Mouse (Mus musculus) CH12.LX (cell line): Measurements from ENCODE around the gene Zfp523. TPM values are rescaled to one million over a fixed set of nuclear protein-coding genes. Genes with fewer than 3 reads are reported as not detected.

Experiments
- DNase-seq: peaks from one replicate; pipeline ENCODE4 v3.0.0-alpha.2; 2013; ENCODE audit errors: extremely low read depth
- H3K27ac ChIP-seq: 2 replicates; pipeline ENCODE4 v1.5.1; 2012; ENCODE audit warnings: low read depth, mild to moderate bottlenecking, control low read depth, moderate library complexity; ENCODE audit not compliant: insufficient read depth
- H3K27me3 ChIP-seq: replicated peaks from 2 replicates; pipeline ENCODE3; 2012; ENCODE audit warnings: inconsistent platforms
- H3K36me3 ChIP-seq, 2 experiments: replicated peaks in 1 of 2; 2 replicates each; pipeline versions ENCODE3 to v1.6.1; 2012; ENCODE audit warnings: inconsistent platforms in 1 of 2, low read length in 1 of 2, mild to moderate bottlenecking in 1 of 2, mixed read lengths in 1 of 2, moderate library complexity in 1 of 2; ENCODE audit not compliant: control insufficient read depth in 1 of 2, insufficient read depth in 1 of 2
- H3K4me1 ChIP-seq, 2 experiments: 2 replicates each; pipeline ENCODE4 v1.6.1; 2012; ENCODE audit warnings: inconsistent platforms in 1 of 2, moderate library complexity in 1 of 2; ENCODE audit not compliant: insufficient read depth in 2 of 2, control insufficient read depth in 1 of 2
- H3K4me2 ChIP-seq: 2 replicates; pipeline ENCODE4 v1.6.1; 2012; ENCODE audit warnings: low read depth, mild to moderate bottlenecking, control low read depth; ENCODE audit not compliant: poor library complexity, insufficient read depth, severe bottlenecking
- H3K4me3 ChIP-seq, 3 experiments: fragments of 150-350 bp in 1 of 3; sonication (generic) in 1 of 3; replicated peaks in 1 of 3; 2 replicates each; pipeline versions ENCODE3 to v1.5.1; 2011 to 2012; ENCODE audit warnings: low read depth in 2 of 3, low read length in 2 of 3, mild to moderate bottlenecking in 2 of 3, moderate library complexity in 2 of 3, control low read depth in 1 of 3, improper control_type of control experiment in 1 of 3, inconsistent platforms in 1 of 3, mixed read lengths in 1 of 3; ENCODE audit not compliant: poor library complexity in 1 of 3
- H3K79me2 ChIP-seq: replicated peaks from 2 replicates; pipeline ENCODE4 v1.6.1; 2012; ENCODE audit warnings: mild to moderate bottlenecking, moderate library complexity; ENCODE audit not compliant: control insufficient read depth, poor library complexity, insufficient read depth, severe bottlenecking; ENCODE audit errors: extremely low read depth
- H3K9ac ChIP-seq: 2 replicates; pipeline ENCODE4 v1.6.1; 2012; ENCODE audit warnings: low read depth, mild to moderate bottlenecking, control low read depth, moderate library complexity; ENCODE audit not compliant: insufficient read depth
- H3K9me3 ChIP-seq: replicated peaks from 2 replicates; pipeline ENCODE3; 2012; ENCODE audit warnings: low read length, inconsistent platforms, mixed read lengths
- CHD1 ChIP-seq: IDR thresholded peaks from 2 replicates; pipeline ENCODE4 v1.6.1; 2012; ENCODE audit warnings: low read depth, low read length, improper control_type of control experiment, inconsistent platforms
- CHD2 ChIP-seq: IDR thresholded peaks from 2 replicates; pipeline ENCODE4 v1.6.1; 2011; ENCODE audit warnings: low read length, improper control_type of control experiment
- CTCF ChIP-seq, 2 experiments: IDR thresholded peaks in 1 of 2; conservative IDR thresholded peaks in 1 of 2; 2 replicates each; pipeline ENCODE4 v1.5.1; 2011 to 2012; ENCODE audit warnings: low read depth in 2 of 2, low read length in 2 of 2, improper control_type of control experiment in 1 of 2, inconsistent platforms in 1 of 2, mild to moderate bottlenecking in 1 of 2, moderate library complexity in 1 of 2
- EP300 ChIP-seq: IDR thresholded peaks from 2 replicates; pipeline ENCODE4 v1.6.1; 2011; ENCODE audit warnings: low read length, improper control_type of control experiment
- GABPA ChIP-seq: IDR thresholded peaks from 2 replicates; pipeline ENCODE4 v1.6.1; 2012; ENCODE audit warnings: low read depth, low read length, improper control_type of control experiment, inconsistent platforms; ENCODE audit not compliant: insufficient replicate concordance
- IRF4 ChIP-seq: IDR thresholded peaks from 2 replicates; pipeline ENCODE4 v1.6.1; 2014; ENCODE audit warnings: low read depth, mild to moderate bottlenecking, inconsistent platforms, low read length, improper control_type of control experiment
- JUND ChIP-seq: conservative IDR thresholded peaks from 2 replicates; pipeline ENCODE4 v1.6.1; 2011; ENCODE audit warnings: low read depth, low read length, improper control_type of control experiment
- KAT2A ChIP-seq: IDR thresholded peaks from 2 replicates; pipeline ENCODE4 v1.6.1; 2012; ENCODE audit warnings: low read length, improper control_type of control experiment, inconsistent platforms; ENCODE audit not compliant: insufficient replicate concordance
- MAFK ChIP-seq: IDR thresholded peaks from 2 replicates; pipeline ENCODE4 v1.6.1; 2011; ENCODE audit warnings: low read length, improper control_type of control experiment; ENCODE audit not compliant: insufficient replicate concordance
- MAX ChIP-seq: IDR thresholded peaks from 2 replicates; pipeline ENCODE4 v1.6.1; 2011; ENCODE audit warnings: low read length, improper control_type of control experiment
- MAZ ChIP-seq: IDR thresholded peaks from 2 replicates; pipeline ENCODE4 v1.6.1; 2012; ENCODE audit warnings: low read depth, mild to moderate bottlenecking, inconsistent platforms, low read length, improper control_type of control experiment, moderate library complexity
- MEF2A ChIP-seq: IDR thresholded peaks from 2 replicates; pipeline ENCODE4 v1.6.1; 2014; ENCODE audit warnings: low read depth, mild to moderate bottlenecking, inconsistent platforms, low read length, improper control_type of control experiment, borderline replicate concordance
- MXI1 ChIP-seq: IDR thresholded peaks from 2 replicates; pipeline ENCODE4 v1.6.1; 2011; ENCODE audit warnings: mild to moderate bottlenecking, low read depth, low read length, improper control_type of control experiment
- MYC ChIP-seq: IDR thresholded peaks from 2 replicates; pipeline ENCODE4 v1.6.1; 2011; ENCODE audit warnings: low read depth, mild to moderate bottlenecking, improper control_type of control experiment, low read length
- NELFE ChIP-seq: IDR thresholded peaks from 2 replicates; pipeline ENCODE4 v1.6.1; 2011; ENCODE audit warnings: low read depth, low read length, improper control_type of control experiment
- NRF1 ChIP-seq: IDR thresholded peaks from 2 replicates; pipeline ENCODE4 v1.6.1; 2014; ENCODE audit warnings: low read depth, mild to moderate bottlenecking, inconsistent platforms, low read length, improper control_type of control experiment, moderate library complexity
- PAX5 ChIP-seq: IDR thresholded peaks from 2 replicates; pipeline ENCODE4 v1.6.1; 2012; ENCODE audit warnings: low read length, inconsistent platforms, mixed read lengths
- POLR2A ChIP-seq: IDR thresholded peaks from 2 replicates; pipeline ENCODE4 v1.6.1; 2011; ENCODE audit warnings: low read depth, mild to moderate bottlenecking, improper control_type of control experiment, low read length
- POLR2AphosphoS2 ChIP-seq: IDR thresholded peaks from 2 replicates; pipeline ENCODE4 v1.6.1; 2011; ENCODE audit warnings: low read depth, low read length, improper control_type of control experiment
- RAD21 ChIP-seq: IDR thresholded peaks from 2 replicates; pipeline ENCODE4 v1.6.1; 2011; ENCODE audit warnings: low read depth, mild to moderate bottlenecking, low read length, improper control_type of control experiment, moderate library complexity
- SMC3 ChIP-seq: IDR thresholded peaks from 2 replicates; pipeline ENCODE4 v1.6.1; 2011; ENCODE audit warnings: low read depth, low read length, improper control_type of control experiment
- TCF12 ChIP-seq: IDR thresholded peaks from 2 replicates; pipeline ENCODE4 v1.6.1; 2014; ENCODE audit warnings: low read depth, mild to moderate bottlenecking, inconsistent platforms, low read length, improper control_type of control experiment
- UBTF ChIP-seq: IDR thresholded peaks from 2 replicates; pipeline ENCODE4 v1.6.1; 2012; ENCODE audit warnings: low read depth, mild to moderate bottlenecking, inconsistent platforms, low read length, improper control_type of control experiment, moderate library complexity
- USF1 ChIP-seq: IDR thresholded peaks from 2 replicates; pipeline ENCODE4 v1.6.1; 2014; ENCODE audit warnings: low read depth, mild to moderate bottlenecking, inconsistent platforms, low read length, improper control_type of control experiment
- USF2 ChIP-seq: conservative IDR thresholded peaks from 2 replicates; pipeline ENCODE4 v1.6.1; 2011; ENCODE audit warnings: low read depth, low read length, improper control_type of control experiment
- ZC3H11A ChIP-seq: IDR thresholded peaks from 2 replicates; pipeline ENCODE4 v1.6.1; 2012; ENCODE audit warnings: low read depth, mild to moderate bottlenecking, inconsistent platforms, low read length, improper control_type of control experiment
- ZKSCAN1 ChIP-seq: IDR thresholded peaks from 2 replicates; pipeline ENCODE4 v1.6.1; 2012; ENCODE audit warnings: low read depth, inconsistent platforms, low read length, improper control_type of control experiment, borderline replicate concordance
- ZMIZ1 ChIP-seq: IDR thresholded peaks from 2 replicates; pipeline ENCODE4 v1.6.1; 2012; ENCODE audit warnings: low read depth, mild to moderate bottlenecking, inconsistent platforms, low read length, improper control_type of control experiment
- dilution Hi-C: fragments of 300-500 bp; cut with MboI; formaldehyde crosslinking; loops from 2 replicates; pipeline ENCODE4 v1.14.3; 2020; ENCODE audit warnings: low sequenced_read_pairs; ENCODE audit not compliant: extremely low pct_unique_long_range_greater_than_20kb, extremely low pct_ligation_motif_present
- in situ Hi-C: fragments of 300-500 bp; cut with MboI; formaldehyde crosslinking; loops from 3 replicates; pipeline ENCODE4 v1.14.3; 2019; ENCODE audit warnings: low sequenced_read_pairs, low pct_ligation_motif_present, low pct_unique_long_range_greater_than_20kb, mixed read lengths
- polyA plus RNA-seq: library from polyadenylated mRNA; unstranded; fragments of >175 nt; gene quantifications from 2 replicates; pipeline ENCODE4 v1.2.1, GENCODE M21; 2012; ENCODE audit warnings: low read depth; ENCODE audit not compliant: insufficient read length
- total RNA-seq, 2 experiments: library from RNA; depleted of rRNA; stranded (reverse); fragments of 300-350 nt in 1 of 2; fragments of >200 nt in 1 of 2; gene quantifications; 2 replicates each; pipeline ENCODE4 v1.2.3; 2012 to 2014

The Zfp523 gene
- total and polyA plus RNA-seq, 3 experiments: 2.5 to 14.7 (median 10.1) TPM

DNA sequence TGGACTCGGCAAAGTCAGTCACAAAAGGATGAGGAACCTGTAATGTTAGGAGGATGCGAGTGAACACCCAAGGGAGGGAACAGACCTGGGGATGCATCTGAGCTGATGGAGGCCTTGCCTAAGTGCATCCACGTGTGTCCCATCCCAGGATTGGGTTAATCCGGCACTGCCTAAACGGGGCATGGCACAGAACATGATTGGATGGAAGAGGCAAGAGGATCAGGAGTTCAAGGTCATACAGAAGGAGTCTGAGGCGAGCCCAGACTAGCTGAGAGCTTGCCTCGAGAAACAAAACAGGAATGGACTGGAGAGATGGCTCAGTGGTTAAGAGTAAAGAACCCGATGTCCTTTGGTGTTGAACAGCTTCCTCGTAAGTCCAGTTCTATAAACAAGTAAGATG, 35.5 kb downstream of the Zfp523 start:
- Histone ChIP-seq H3K4me2 (peak overlapping the region; percentile 55; the same call in 1 of the 2 replicates), H3K27ac (peak overlapping the region; percentile 81), H3K36me3 (peaks cover 17 to 57% of the 10 kb centered on the region in 2 experiments), H3K4me3 (peak overlapping the region in 1 of 3 experiments; percentile 23), H3K9me3 (no peaks in the 10 kb centered on the region), H3K27me3 (no peaks in the 10 kb centered on the region), H3K4me1 (peaks cover 24 to 45% of the 10 kb centered on the region in 2 experiments), H3K79me2 (peaks cover 34% of the 10 kb centered on the region), H3K9ac (peak overlapping the region; percentile 5; the same call in 1 of the 2 replicates)
- no peak for TF ChIP-seq PAX5
- no peak for TF ChIP-seq GABPA
- TF ChIP-seq MAFK: no peak
- no peak for TF ChIP-seq CHD2
- no peak for TF ChIP-seq KAT2A
- no peak for TF ChIP-seq IRF4
- TF ChIP-seq UBTF: no peak
- no peak for TF ChIP-seq CTCF (conservative IDR thresholded peaks at IDR 0.05 in 1 of 2, IDR thresholded peaks at IDR 0.05 in 1 of 2; ENCODE audit: low read depth in 2 of 2, low read length in 2 of 2)
- TF ChIP-seq MAX: no peak
- TF ChIP-seq RAD21: no peak
- dilution Hi-C loops (no loop called here), in situ Hi-C loops (loop anchor here (25.0 kb wide), 1 partner anchor 300 kb away; the partner anchor contains the start of gene Fkbp5)
- no peak for DNase-seq

DNA sequence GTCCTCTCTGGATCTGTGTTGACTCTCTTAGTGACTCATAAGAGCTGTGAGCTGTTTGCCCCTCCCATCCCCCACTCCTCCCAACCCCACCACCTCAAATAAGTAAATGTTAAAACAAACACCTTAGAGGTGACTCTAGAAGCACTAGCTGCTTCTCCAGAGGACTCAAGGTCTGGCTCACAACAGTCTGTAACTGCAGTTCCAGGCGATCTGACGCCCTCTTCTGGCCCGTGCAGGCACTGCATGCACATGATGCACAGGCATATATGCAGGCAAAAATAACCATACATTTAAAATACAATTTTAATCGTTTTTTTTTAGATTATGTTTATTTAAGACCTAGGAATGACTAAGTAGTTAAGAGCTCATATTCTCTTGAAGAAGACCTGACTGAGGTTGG, 36.3 kb downstream of the Zfp523 start:
- TF ChIP-seq CHD1 (no peak), RAD21 (peak; percentile 19), ZKSCAN1 (no peak), ZMIZ1 (no peak), MAZ (no peak), POLR2A (no peak), MXI1 (no peak), CHD2 (0 out of 2 replicates have a peak, but pooled peaks have one; percentile 33), MEF2A (no peak), NELFE (peak; percentile 22; the same call in 1 of the 2 replicates), USF2 (no peak), POLR2AphosphoS2 (no peak), NRF1 (no peak), CTCF (conservative IDR thresholded peaks at IDR 0.05 in 1 of 2, IDR thresholded peaks at IDR 0.05 in 1 of 2; ENCODE audit: low read depth in 2 of 2, low read length in 2 of 2) (peak; percentile 51 to 59), SMC3 (peak; percentile 40), EP300 (no peak), MYC (no peak), JUND (no peak), ZC3H11A (no peak), USF1 (no peak), GABPA (no peak), TCF12 (no peak)
- TF ChIP-seq, all 38 proteins: peak for 5
- no peaks in the 10 kb centered on the region for H3K27me3 ChIP-seq
- no peak overlapping the region for H3K27ac ChIP-seq
- no peak overlapping the region for H3K4me3 ChIP-seq
- in situ Hi-C loops (loop anchor here (25.0 kb wide), 1 partner anchor 299 kb away; the partner anchor contains the start of gene Fkbp5), dilution Hi-C loops (no loop called here)
- H3K9ac ChIP-seq: no peak overlapping the region
- H3K79me2 ChIP-seq: peaks cover 32% of the 10 kb centered on the region
- DNase-seq: no peak
- H3K9me3 ChIP-seq: no peaks in the 10 kb centered on the region
- no peak overlapping the region for H3K4me2 ChIP-seq
- peaks cover 27 to 52% of the 10 kb centered on the region in 2 experiments for H3K4me1 ChIP-seq
- H3K36me3 ChIP-seq: peaks cover 20 to 58% of the 10 kb centered on the region in 2 experiments
